Mouse (Mus musculus) neural tube, embryonic 12.5 days (tissue): Measurements from ENCODE around the gene Lce1m. TPM values are rescaled to one million over a fixed set of nuclear protein-coding genes. Genes with fewer than 3 reads are reported as not detected.

Source experiments
- ATAC-seq: fragments of 200-750 bp; cut with Nextera tagmentation; 2 replicates; pipeline ENCODE4 v1.8.0; 2017; ENCODE audit warnings: low read depth, mild to moderate bottlenecking, moderate TSS enrichment, moderate library complexity; ENCODE audit not compliant: low FRiP score
- H3K27ac ChIP-seq: fragments of 300-500 bp; sonication (generic); 2 replicates; pipeline ENCODE4 v1.5.1; 2016
- H3K27me3 ChIP-seq: fragments of 300-500 bp; sonication (generic); replicated peaks from 2 replicates; pipeline ENCODE4 v1.6.1; 2016; ENCODE audit warnings: mild to moderate bottlenecking
- H3K36me3 ChIP-seq: fragments of 300-500 bp; sonication (generic); 2 replicates; pipeline ENCODE4 v1.6.1; 2016; ENCODE audit warnings: mild to moderate bottlenecking
- H3K4me1 ChIP-seq: fragments of 300-500 bp; sonication (generic); 2 replicates; pipeline ENCODE4 v1.6.1; 2016
- H3K4me2 ChIP-seq: fragments of 300-500 bp; sonication (generic); replicated peaks from 2 replicates; pipeline ENCODE4 v1.6.1; 2016; ENCODE audit warnings: mild to moderate bottlenecking
- H3K4me3 ChIP-seq: fragments of 300-500 bp; sonication (generic); 2 replicates; pipeline ENCODE4 v1.5.1; 2016
- H3K9ac ChIP-seq: fragments of 300-500 bp; sonication (generic); 2 replicates; pipeline ENCODE4 v1.6.1; 2016; ENCODE audit warnings: mild to moderate bottlenecking
- H3K9me3 ChIP-seq: fragments of 300-500 bp; sonication (generic); 2 replicates; pipeline ENCODE4 v1.6.1; 2016; ENCODE audit warnings: mild to moderate bottlenecking
- WGBS: fragments of 180-500 bp; shearing (Covaris S2); methylation state at CpG from one replicate; pipeline ENCODE4 v1.1.7; 2016; 5-methylcytosine and 5-hydroxymethylcytosine counted together
- polyA plus RNA-seq: library from polyadenylated mRNA; unstranded; fragments of >200 nt; fragmentation: Nextera tagmentation; extraction: Ambion mirVana; gene quantifications from 2 replicates; pipeline ENCODE4 v1.2.1, GENCODE M21; 2016

Lce1m gene
- polyA plus RNA-seq, 1 experiment from 2014 or later: not detected

- no peaks in the 10 kb centered on the region for H3K9me3 ChIP-seq
- no peaks in the 10 kb centered on the region for H3K36me3 ChIP-seq
- no peak overlapping the region for H3K4me2 ChIP-seq
- ATAC-seq: no peak
- H3K4me3 ChIP-seq: no peak overlapping the region
- H3K9ac ChIP-seq: no peak overlapping the region
- 84% methylated on average over 3 of the region's 3 CpGs for WGBS
- no peaks in the 10 kb centered on the region for H3K4me1 ChIP-seq
- no peaks in the 10 kb centered on the region for H3K27me3 ChIP-seq
- H3K27ac ChIP-seq: no peak overlapping the region
These were observed 18.2 kb downstream of the Lce1m start for GRCm38 (mm10) chr3:93000621-93001020.

GRCm38 (mm10) chr3:92998691-92999090, 20.2 kb downstream of the Lce1m start:
- ATAC-seq: peak; percentile 87
- H3K4me2 ChIP-seq: no peak overlapping the region
- H3K9ac ChIP-seq: no peak overlapping the region

DNA sequence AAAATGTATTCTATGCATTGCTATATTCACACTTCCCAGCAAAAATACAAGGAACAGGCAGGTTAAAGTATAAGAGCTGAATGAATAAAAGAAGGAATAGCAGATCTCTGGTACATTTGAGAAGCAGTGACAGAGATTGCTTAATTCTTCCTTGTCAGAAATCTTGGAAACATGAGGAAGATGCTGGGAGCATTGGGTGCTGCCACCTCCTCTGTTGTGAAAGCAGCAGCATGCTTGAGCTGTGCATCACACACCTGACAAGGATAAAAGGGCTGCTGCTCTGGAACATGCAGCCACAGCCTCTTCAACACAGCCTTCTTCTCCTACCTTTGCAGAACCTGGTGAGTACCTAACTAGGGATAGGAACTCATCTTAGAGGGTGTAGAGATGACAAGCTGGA, 26.9 kb downstream of the Lce1m start, which contains the start of gene Lce3f:
Gene Lce3f (plus strand): TSS at position 301 of the 400 bp plus-strand sequence.
- no peaks in the 10 kb centered on the region for H3K9me3 ChIP-seq
- no peaks in the 10 kb centered on the region for H3K4me1 ChIP-seq
- H3K4me2 ChIP-seq: no peak within 1 kb of the TSS
- H3K9ac ChIP-seq: no peak within 1 kb of the TSS
- no peaks in the 10 kb centered on the region for H3K36me3 ChIP-seq
- H3K4me3 ChIP-seq: no peak within 1 kb of the TSS
- ATAC-seq: no peak
- H3K27me3 ChIP-seq: no peaks in the 10 kb centered on the region
- H3K27ac ChIP-seq: no peak within 1 kb of the TSS

More at GRCm38 (mm10) chr3:92998691-92999090, 20.2 kb downstream of the Lce1m start:
- H3K4me1 ChIP-seq: no peaks in the 10 kb centered on the region
- H3K4me3 ChIP-seq: no peak overlapping the region
- WGBS: 4% methylated on average over 7 of the region's 7 CpGs
- H3K36me3 ChIP-seq: no peaks in the 10 kb centered on the region
- H3K27me3 ChIP-seq: no peaks in the 10 kb centered on the region
- no peak overlapping the region for H3K27ac ChIP-seq
- H3K9me3 ChIP-seq: no peaks in the 10 kb centered on the region

- H3K4me1 ChIP-seq: no peaks in the 10 kb centered on the region
- no peak overlapping the region for H3K27ac ChIP-seq
- ATAC-seq: no peak
- H3K9me3 ChIP-seq: no peaks in the 10 kb centered on the region
- no peaks in the 10 kb centered on the region for H3K36me3 ChIP-seq
- H3K4me3 ChIP-seq: no peak overlapping the region
- H3K27me3 ChIP-seq: no peaks in the 10 kb centered on the region
- 84% methylated on average over 2 of the region's 2 CpGs for WGBS
- no peak overlapping the region for H3K9ac ChIP-seq
- no peak overlapping the region for H3K4me2 ChIP-seq
These were observed 40.4 kb downstream of the Lce1m start for GRCm38 (mm10) chr3:92978484-92978883.

Other genes starting within 250 kb of the Lce1m start
- gene Lce1i, start 240.2 kb downstream of the Lce1m start, polyA plus RNA-seq: not detected in 2 replicates
- not detected in 2 replicates for gene Lce1j, start 228.5 kb downstream of the Lce1m start, polyA plus RNA-seq
- not detected in 2 replicates for gene Lce1k, start 211.2 kb downstream of the Lce1m start, polyA plus RNA-seq
- not detected in 2 replicates for gene Kprp, start 191.8 kb downstream of the Lce1m start, polyA plus RNA-seq
- gene Lce1l, start 167.8 kb downstream of the Lce1m start, polyA plus RNA-seq: not detected in 2 replicates
- not detected in 2 replicates for gene 2310050C09Rik, start 148.8 kb downstream of the Lce1m start, polyA plus RNA-seq
- not detected in 2 replicates for gene Lce3a, start 92.8 kb downstream of the Lce1m start, polyA plus RNA-seq
- not detected in 2 replicates for gene Lce3b, start 86.1 kb downstream of the Lce1m start, polyA plus RNA-seq
- gene Lce3c, start 74.6 kb downstream of the Lce1m start, polyA plus RNA-seq: not detected in 2 replicates
- gene Lce3d, start 61.7 kb downstream of the Lce1m start, polyA plus RNA-seq: not detected in 2 replicates
- gene Lce3e, start 52.0 kb downstream of the Lce1m start, polyA plus RNA-seq: not detected in 2 replicates
- not detected in 2 replicates for gene Lce3f, start 26.8 kb downstream of the Lce1m start, polyA plus RNA-seq
- 0.32 TPM in 1 of 2 replicates, not detected in the other for gene Crct1, start 3.4 kb downstream of the Lce1m start, polyA plus RNA-seq
- gene Gm4858, start 49.8 kb upstream of the Lce1m start, polyA plus RNA-seq: not detected in 2 replicates
- gene Crnn, start 125.7 kb upstream of the Lce1m start, polyA plus RNA-seq: not detected in 2 replicates
- gene Flg2, start 178.2 kb upstream of the Lce1m start, polyA plus RNA-seq: not detected in 2 replicates